In genomic region chr4:141598894-141599250, GRCm38 (mm10) we compare ENCODE assay signal across 7 mouse cellular contexts. TPM values are rescaled to one million over a fixed set of nuclear protein-coding genes. Genes with fewer than 3 reads are reported as not detected.
A peak's percentile ranks its signal among the peaks of the same experiment; 100 is the strongest.
DNase-seq lines count a peak whose midpoint lies in the region; ATAC-seq and TF ChIP-seq lines count a peak whose summit lies in the region.

No protein-coding gene starts in this region.

- no peaks in the 10 kb centered on the region for H3K9me3 ChIP-seq in forebrain, embryonic 12.5 days
- no peaks in the 10 kb centered on the region for H3K9me3 ChIP-seq in limb, embryonic 15.5 days
- H3K9me3 ChIP-seq in stomach, postnatal 0 days (ENCODE audit: control insufficient read depth, low read length): no peaks in the 10 kb centered on the region

- WGBS in spleen, adult 2 months: 10% methylated on average over 9 of the region's 9 CpGs
- under 1% methylated on average over 9 of the region's 9 CpGs for WGBS in forebrain, embryonic 12.5 days
- 1% methylated on average over 9 of the region's 9 CpGs for WGBS in limb, embryonic 15.5 days
- WGBS in stomach, postnatal 0 days: 1% methylated on average over 9 of the region's 9 CpGs

- peak overlapping the region; percentile 60 for H3K9ac ChIP-seq in forebrain, embryonic 12.5 days
- peak overlapping the region; percentile 57 for H3K9ac ChIP-seq in limb, embryonic 15.5 days
- peak overlapping the region; percentile 87 for H3K9ac ChIP-seq in stomach, postnatal 0 days (ENCODE audit: low read length)

- TF ChIP-seq CTCF in spleen, adult 2 months (IDR thresholded peaks at IDR 0.05; ENCODE audit: extremely low read depth, insufficient read depth, insufficient read length, insufficient replicate concordance): no peak
- TF ChIP-seq CTCF in stomach, postnatal 0 days (IDR thresholded peaks at IDR 0.05; ENCODE audit: low read depth): no peak
- TF ChIP-seq CTCF in layer of hippocampus, adult 2 months (conservative IDR thresholded peaks at IDR 0.05): no peak

- TF ChIP-seq EP300 in stomach, postnatal 0 days (optimal IDR thresholded peaks at IDR 0.05): no peak

- peak overlapping the region; percentile 32; the same call in 1 of the 2 replicates for H3K27ac ChIP-seq in spleen, adult 2 months (ENCODE audit: insufficient read depth, low read length)
- H3K27ac ChIP-seq in forebrain, embryonic 12.5 days: peak overlapping the region; percentile 13; the same call in 1 of the 2 replicates
- H3K27ac ChIP-seq in limb, embryonic 15.5 days: peak overlapping the region; percentile 76
- H3K27ac ChIP-seq in stomach, postnatal 0 days (replicated peaks): peak overlapping the region; percentile 89
- no peak overlapping the region for H3K27ac ChIP-seq in layer of hippocampus, adult 2 months

- no peak for TF ChIP-seq POLR2A in spleen, adult 2 months (IDR thresholded peaks at IDR 0.05; ENCODE audit: low read depth, low read length)

- no peak for DNase-seq in spleen, adult 2 months (ENCODE audit: low read depth in 1 of 2, low spot score in 2 of 2)
- no peak for DNase-seq in spleen, adult 18-20 months
- peak; percentile 24 for DNase-seq in stomach, postnatal 0 days (ENCODE audit: low spot score)
- DNase-seq in thymus, postnatal 14 days: no peak
- DNase-seq in layer of hippocampus, adult 2 months (ENCODE audit: low spot score in 2 of 2): no peak

- H3K4me3 ChIP-seq in spleen, adult 2 months (ENCODE audit: extremely low read depth, insufficient read depth, insufficient read length): no peak overlapping the region
- H3K4me3 ChIP-seq in forebrain, embryonic 12.5 days (replicated peaks): peak overlapping the region; percentile 51
- peak overlapping the region; percentile 61 for H3K4me3 ChIP-seq in limb, embryonic 15.5 days
- H3K4me3 ChIP-seq in stomach, postnatal 0 days (ENCODE audit: low read depth, low read length): peak overlapping the region; percentile 77
- H3K4me3 ChIP-seq in layer of hippocampus, adult 2 months: no peak overlapping the region; the same call in 1 of the 2 replicates

- H3K4me1 ChIP-seq in spleen, adult 2 months (ENCODE audit: control insufficient read depth, insufficient read depth, insufficient read length): no peaks in the 10 kb centered on the region; the same call in 1 of the 2 replicates
- peaks cover 23% of the 10 kb centered on the region for H3K4me1 ChIP-seq in forebrain, embryonic 12.5 days
- H3K4me1 ChIP-seq in limb, embryonic 15.5 days: peaks cover 34% of the 10 kb centered on the region
- H3K4me1 ChIP-seq in stomach, postnatal 0 days (replicated peaks; ENCODE audit: control insufficient read depth, insufficient read depth): no peaks in the 10 kb centered on the region; the same call in 1 of the 2 replicates

- peaks cover 18% of the 10 kb centered on the region for H3K27me3 ChIP-seq in spleen, adult 2 months (ENCODE audit: control insufficient read depth, insufficient read depth, low read length)
- H3K27me3 ChIP-seq in forebrain, embryonic 12.5 days: peaks cover 49% of the 10 kb centered on the region
- H3K27me3 ChIP-seq in limb, embryonic 15.5 days: no peaks in the 10 kb centered on the region
- H3K27me3 ChIP-seq in stomach, postnatal 0 days (ENCODE audit: control insufficient read depth, insufficient read depth, low read length): no peaks in the 10 kb centered on the region

- H3K4me2 ChIP-seq in forebrain, embryonic 12.5 days: peak overlapping the region; percentile 81
- peak overlapping the region; percentile 98 for H3K4me2 ChIP-seq in limb, embryonic 15.5 days
- H3K4me2 ChIP-seq in stomach, postnatal 0 days (replicated peaks; ENCODE audit: low read depth): peak overlapping the region; percentile 87

- H3K36me3 ChIP-seq in spleen, adult 2 months (ENCODE audit: control insufficient read depth, insufficient read depth, low read length): no peaks in the 10 kb centered on the region
- H3K36me3 ChIP-seq in forebrain, embryonic 12.5 days (replicated peaks): no peaks in the 10 kb centered on the region
- peaks cover 14% of the 10 kb centered on the region for H3K36me3 ChIP-seq in limb, embryonic 15.5 days
- peaks cover 9% of the 10 kb centered on the region for H3K36me3 ChIP-seq in stomach, postnatal 0 days (ENCODE audit: control insufficient read depth, insufficient read depth, low read length)

- no peak for ATAC-seq in forebrain, embryonic 12.5 days (ENCODE audit: low FRiP score)
- ATAC-seq in limb, embryonic 15.5 days (ENCODE audit: insufficient number of reproducible peaks, low FRiP score, low TSS enrichment, low read depth): no peak
- no peak for ATAC-seq in stomach, postnatal 0 days (ENCODE audit: low FRiP score, low TSS enrichment)

RNA-seq across cellular contexts. Expression of gene Fblim1, which starts 7.0 kb away (rescaled TPM):
- polyA plus RNA-seq in spleen, adult 2 months (2012; rRNA removed): 8.4 and 10.1 TPM in 2 replicates
- 17.3 and 19.8 TPM in 2 replicates for polyA plus RNA-seq in forebrain, embryonic 12.5 days (2016; fragmentation: Nextera tagmentation; extraction: Ambion mirVana)
- 27.1 and 29.3 TPM in 2 replicates for polyA plus RNA-seq in limb, embryonic 15.5 days (2015; fragmentation: Nextera tagmentation; extraction: Ambion mirVana)
- polyA plus RNA-seq in stomach, postnatal 0 days (2015; fragmentation: Nextera tagmentation; extraction: Ambion mirVana): 45.1 and 49.2 TPM in 2 replicates
- total RNA-seq in layer of hippocampus, adult 2 months (2021): under 1 TPM; 0.47 to 0.90 TPM

RNA-seq across cellular contexts. Expression of gene Tmem82, which starts 19.6 kb away (rescaled TPM):
- 0.56 and 0.86 TPM in 2 replicates for polyA plus RNA-seq in spleen, adult 2 months (2012; rRNA removed)
- 0.09 and 0.33 TPM in 2 replicates for polyA plus RNA-seq in forebrain, embryonic 12.5 days (2016; fragmentation: Nextera tagmentation; extraction: Ambion mirVana)
- polyA plus RNA-seq in limb, embryonic 15.5 days (2015; fragmentation: Nextera tagmentation; extraction: Ambion mirVana): 0.20 and 0.29 TPM in 2 replicates
- polyA plus RNA-seq in stomach, postnatal 0 days (2015; fragmentation: Nextera tagmentation; extraction: Ambion mirVana): 2.2 and 2.3 TPM in 2 replicates
- under 1 TPM; 0.37 to 0.56 TPM for total RNA-seq in layer of hippocampus, adult 2 months (2021)

RNA-seq across cellular contexts. Expression of gene Slc25a34, which starts 24.7 kb away (rescaled TPM):
- 0.34 and 0.43 TPM in 2 replicates for polyA plus RNA-seq in spleen, adult 2 months (2012; rRNA removed)
- polyA plus RNA-seq in forebrain, embryonic 12.5 days (2016; fragmentation: Nextera tagmentation; extraction: Ambion mirVana): not detected in 2 replicates
- polyA plus RNA-seq in limb, embryonic 15.5 days (2015; fragmentation: Nextera tagmentation; extraction: Ambion mirVana): 0.14 and 0.52 TPM in 2 replicates
- 1.6 and 1.8 TPM in 2 replicates for polyA plus RNA-seq in stomach, postnatal 0 days (2015; fragmentation: Nextera tagmentation; extraction: Ambion mirVana)
- 1 to 10 TPM; 1.6 to 3.6 TPM for total RNA-seq in layer of hippocampus, adult 2 months (2021)

Comparison
In these comparisons a context has a peak if more than half of its experiments do, and no peak if none do; other contexts are left out.
1. H3K4me3 ChIP-seq: peak in forebrain, embryonic 12.5 days (single experiment), limb, embryonic 15.5 days (single experiment) and stomach, postnatal 0 days (single experiment); none in spleen, adult 2 months (single experiment) and layer of hippocampus, adult 2 months (single experiment).
2. Peak in every context shown above with its lines, with median percentiles within 50 percentile points of each other: H3K4me2 ChIP-seq and H3K9ac ChIP-seq.